Mouse (Mus musculus): ENCODE measurements around the gene Nptx2.

DNA sequence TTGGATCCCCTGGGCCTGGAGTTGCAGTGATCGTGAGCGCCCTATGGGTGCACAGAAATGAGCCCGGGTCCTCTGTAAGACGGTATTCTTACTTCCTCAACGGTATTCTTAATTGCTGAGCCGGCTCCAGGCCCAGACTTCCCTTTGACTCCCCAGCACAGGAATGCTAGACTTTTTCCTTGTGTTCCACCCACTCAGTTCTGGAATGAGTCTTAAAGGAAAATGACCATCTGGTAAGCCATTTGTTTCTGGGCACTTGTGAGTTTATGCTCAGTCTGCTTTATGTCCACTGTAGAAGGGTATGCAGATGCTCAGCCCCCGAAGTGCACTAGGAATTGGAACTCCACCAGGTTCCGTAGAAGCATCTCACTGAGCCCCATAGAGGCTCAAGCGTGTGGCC is 4.3 kb downstream of the Nptx2 start:
- TF ChIP-seq POLR2A (IDR thresholded peaks at IDR 0.05; ENCODE audit: borderline replicate concordance, control insufficient read depth, low read depth, low read length): no peak
- no peak for TF ChIP-seq CTCF (IDR thresholded peaks at IDR 0.05; ENCODE audit: control insufficient read depth, insufficient read depth, low read length)
